Mouse (Mus musculus): ENCODE data around the gene Elf1. TPM values are rescaled to one million over a fixed set of nuclear protein-coding genes. Genes with fewer than 3 reads are reported as not detected.

The Elf1 gene
- polyA plus RNA-seq, 1 experiment = 3.6 TPM

- H3K4me3 ChIP-seq = no peak overlapping the region
- peaks cover 72% of the 10 kb centered on the region for H3K36me3 ChIP-seq (ENCODE audit: control insufficient read depth, insufficient read depth)
- H3K4me2 ChIP-seq (ENCODE audit: low read depth) = no peak overlapping the region
- no peak for TF ChIP-seq SRF (IDR thresholded peaks at IDR 0.05; ENCODE audit: control insufficient read depth, insufficient read length, low read depth)
- no peak for TF ChIP-seq TCF12 (IDR thresholded peaks at IDR 0.05; ENCODE audit: insufficient read depth, poor library complexity, severe bottlenecking)
- no peak for TF ChIP-seq POLR2A (IDR thresholded peaks at IDR 0.05; ENCODE audit: insufficient read length, low read depth)
- TF ChIP-seq POLR2AphosphoS2 (IDR thresholded peaks at IDR 0.05; ENCODE audit: insufficient read length, low read depth) = no peak
- no peak overlapping the region for H3ac ChIP-seq (ENCODE audit: control insufficient read depth, insufficient read length)
- no peaks in the 10 kb centered on the region for H3K27me3 ChIP-seq (ENCODE audit: control insufficient read depth, insufficient read depth, insufficient read length)
- no peaks in the 10 kb centered on the region for H3K79me2 ChIP-seq (ENCODE audit: control insufficient read depth, insufficient read depth)
Observed at GRCm38 (mm10) chr14:79606867-79607266, 125.9 kb downstream of the Elf1 start.

DNA sequence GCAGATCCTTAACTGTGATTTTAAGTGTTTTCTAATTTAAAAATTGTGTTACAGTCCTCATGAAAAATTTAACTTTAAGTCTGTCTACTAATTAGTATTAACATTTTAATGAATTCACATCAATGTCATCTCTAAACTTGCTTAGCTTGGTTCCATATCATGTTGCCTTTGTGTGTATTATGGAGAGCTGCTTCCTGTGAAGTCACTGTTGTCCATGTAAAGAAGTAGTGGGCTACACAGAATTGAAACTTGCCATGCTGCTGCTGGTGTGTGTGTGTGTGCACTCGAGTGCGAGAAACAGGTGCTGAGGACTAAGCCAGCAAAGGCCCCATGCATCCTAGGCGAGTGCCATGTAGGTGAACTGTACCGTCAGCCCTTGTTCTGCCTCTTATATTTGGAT is 126.4 kb downstream of the Elf1 start:
- H3ac ChIP-seq (ENCODE audit: control insufficient read depth, insufficient read length) = no peak overlapping the region
- no peaks in the 10 kb centered on the region for H3K27me3 ChIP-seq (ENCODE audit: control insufficient read depth, insufficient read depth, insufficient read length)
- H3K4me2 ChIP-seq (ENCODE audit: low read depth) = no peak overlapping the region
- H3K79me2 ChIP-seq (ENCODE audit: control insufficient read depth, insufficient read depth) = no peaks in the 10 kb centered on the region
- peaks cover 72% of the 10 kb centered on the region for H3K36me3 ChIP-seq (ENCODE audit: control insufficient read depth, insufficient read depth)
- no peak overlapping the region for H3K4me3 ChIP-seq
- TF ChIP-seq POLR2AphosphoS2 (IDR thresholded peaks at IDR 0.05; ENCODE audit: insufficient read length, low read depth) (no peak), POLR2A (IDR thresholded peaks at IDR 0.05; ENCODE audit: insufficient read length, low read depth) (no peak), MYOD1 (IDR thresholded peaks at IDR 0.05; ENCODE audit: control insufficient read depth in 1 of 3, insufficient read length in 2 of 3, low read depth in 2 of 3) (no peak), REST (IDR thresholded peaks at IDR 0.05; ENCODE audit: insufficient read depth, insufficient read length) (no peak), TCF12 (IDR thresholded peaks at IDR 0.05; ENCODE audit: insufficient read depth, poor library complexity, severe bottlenecking) (no peak), MYOG (IDR thresholded peaks at IDR 0.05; ENCODE audit: control insufficient read depth in 1 of 3, insufficient read depth in 1 of 3, insufficient read length in 2 of 3, low read depth in 2 of 3) (no peak), E2F4 (IDR thresholded peaks at IDR 0.05; ENCODE audit: insufficient read depth) (no peak), SRF (IDR thresholded peaks at IDR 0.05; ENCODE audit: control insufficient read depth, insufficient read length, low read depth) (no peak), TCF3 (IDR thresholded peaks at IDR 0.05; ENCODE audit: insufficient read length, low read depth) (no peak), CEBPB (IDR thresholded peaks at IDR 0.05; ENCODE audit: insufficient read depth, poor library complexity, severe bottlenecking) (no peak), MAX (IDR thresholded peaks at IDR 0.05; ENCODE audit: low read depth) (no peak), USF1 (IDR thresholded peaks at IDR 0.05; ENCODE audit: low read depth) (no peak)

GRCm38 (mm10) chr14:79608286-79608685 is 127.3 kb downstream of the Elf1 start:
- no peak overlapping the region for H3K4me3 ChIP-seq
- H3K79me2 ChIP-seq (ENCODE audit: control insufficient read depth, insufficient read depth) = no peaks in the 10 kb centered on the region

GRCm38 (mm10) chr14:79617121-79617828 is 136.3 kb downstream of the Elf1 start:
- peaks cover 35% of the 10 kb centered on the region for H3K36me3 ChIP-seq (ENCODE audit: control insufficient read depth, insufficient read depth)
- H3ac ChIP-seq (ENCODE audit: control insufficient read depth, insufficient read length) = no peak overlapping the region
- H3K4me2 ChIP-seq (ENCODE audit: low read depth) = no peak overlapping the region
- H3K27me3 ChIP-seq (ENCODE audit: control insufficient read depth, insufficient read depth, insufficient read length) = no peaks in the 10 kb centered on the region
- H3K79me2 ChIP-seq (ENCODE audit: control insufficient read depth, insufficient read depth) = no peaks in the 10 kb centered on the region
- no peak for TF ChIP-seq MYOG (IDR thresholded peaks at IDR 0.05; ENCODE audit: control insufficient read depth in 1 of 3, insufficient read depth in 1 of 3, insufficient read length in 2 of 3, low read depth in 2 of 3)
- TF ChIP-seq POLR2AphosphoS2 (IDR thresholded peaks at IDR 0.05; ENCODE audit: insufficient read length, low read depth) = no peak
- TF ChIP-seq TCF3 (IDR thresholded peaks at IDR 0.05; ENCODE audit: insufficient read length, low read depth) = no peak
- no peak for TF ChIP-seq MAX (IDR thresholded peaks at IDR 0.05; ENCODE audit: low read depth)
- no peak for TF ChIP-seq E2F4 (IDR thresholded peaks at IDR 0.05; ENCODE audit: insufficient read depth)
- no peak for TF ChIP-seq USF1 (IDR thresholded peaks at IDR 0.05; ENCODE audit: low read depth)
- no peak for TF ChIP-seq POLR2A (IDR thresholded peaks at IDR 0.05; ENCODE audit: insufficient read length, low read depth)
- no peak overlapping the region for H3K4me3 ChIP-seq

More at GRCm38 (mm10) chr14:79608286-79608685, 127.3 kb downstream of the Elf1 start:
- TF ChIP-seq MAX (IDR thresholded peaks at IDR 0.05; ENCODE audit: low read depth) (no peak), TCF3 (IDR thresholded peaks at IDR 0.05; ENCODE audit: insufficient read length, low read depth) (no peak), MYOG (IDR thresholded peaks at IDR 0.05; ENCODE audit: control insufficient read depth in 1 of 3, insufficient read depth in 1 of 3, insufficient read length in 2 of 3, low read depth in 2 of 3) (no peak), POLR2AphosphoS2 (IDR thresholded peaks at IDR 0.05; ENCODE audit: insufficient read length, low read depth) (no peak)
- peaks cover 65% of the 10 kb centered on the region for H3K36me3 ChIP-seq (ENCODE audit: control insufficient read depth, insufficient read depth)
- no peaks in the 10 kb centered on the region for H3K27me3 ChIP-seq (ENCODE audit: control insufficient read depth, insufficient read depth, insufficient read length)
- no peak overlapping the region for H3ac ChIP-seq (ENCODE audit: control insufficient read depth, insufficient read length)
- no peak overlapping the region for H3K4me2 ChIP-seq (ENCODE audit: low read depth)

DNA sequence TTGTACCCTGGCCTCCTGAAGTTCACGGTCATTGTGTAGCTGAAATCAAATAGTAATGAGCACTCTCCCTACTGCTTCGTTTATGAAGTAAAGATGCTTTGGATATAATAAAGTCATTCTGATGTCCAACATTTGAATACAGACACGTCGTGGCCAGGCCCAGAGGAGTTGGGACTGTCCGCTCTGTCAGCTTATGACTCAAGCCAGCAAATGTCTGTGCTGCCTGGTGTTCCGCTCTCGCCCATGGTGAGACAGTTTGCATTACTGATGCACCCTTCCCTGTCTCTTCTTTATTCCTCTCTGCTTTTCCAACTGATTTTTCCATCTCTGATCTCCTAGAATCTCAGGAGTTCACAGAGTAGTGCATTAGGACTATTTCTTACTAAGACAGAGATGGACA is 138.8 kb downstream of the Elf1 start:
- Histone ChIP-seq H3K36me3 (ENCODE audit: control insufficient read depth, insufficient read depth) (peaks cover 48% of the 10 kb centered on the region), H3K27me3 (ENCODE audit: control insufficient read depth, insufficient read depth, insufficient read length) (no peaks in the 10 kb centered on the region), H3K79me2 (ENCODE audit: control insufficient read depth, insufficient read depth) (no peaks in the 10 kb centered on the region), H3K4me3 (no peak overlapping the region), H3K4me2 (ENCODE audit: low read depth) (no peak overlapping the region), H3ac (ENCODE audit: control insufficient read depth, insufficient read length) (no peak overlapping the region)
- TF ChIP-seq CEBPB (IDR thresholded peaks at IDR 0.05; ENCODE audit: insufficient read depth, poor library complexity, severe bottlenecking) = no peak
- TF ChIP-seq POLR2A (IDR thresholded peaks at IDR 0.05; ENCODE audit: insufficient read length, low read depth) = no peak
- TF ChIP-seq TCF12 (IDR thresholded peaks at IDR 0.05; ENCODE audit: insufficient read depth, poor library complexity, severe bottlenecking) = no peak
- TF ChIP-seq MYOD1 (IDR thresholded peaks at IDR 0.05; ENCODE audit: control insufficient read depth in 1 of 3, insufficient read length in 2 of 3, low read depth in 2 of 3) = no peak
- TF ChIP-seq REST (IDR thresholded peaks at IDR 0.05; ENCODE audit: insufficient read depth, insufficient read length) = no peak
- TF ChIP-seq SRF (IDR thresholded peaks at IDR 0.05; ENCODE audit: control insufficient read depth, insufficient read length, low read depth) = no peak
- TF ChIP-seq E2F4 (IDR thresholded peaks at IDR 0.05; ENCODE audit: insufficient read depth) = no peak
- TF ChIP-seq USF1 (IDR thresholded peaks at IDR 0.05; ENCODE audit: low read depth) = no peak
- no peak for TF ChIP-seq MAX (IDR thresholded peaks at IDR 0.05; ENCODE audit: low read depth)
- no peak for TF ChIP-seq TCF3 (IDR thresholded peaks at IDR 0.05; ENCODE audit: insufficient read length, low read depth)
- no peak for TF ChIP-seq POLR2AphosphoS2 (IDR thresholded peaks at IDR 0.05; ENCODE audit: insufficient read length, low read depth)
- TF ChIP-seq MYOG (IDR thresholded peaks at IDR 0.05; ENCODE audit: control insufficient read depth in 1 of 3, insufficient read depth in 1 of 3, insufficient read length in 2 of 3, low read depth in 2 of 3) = no peak

All from myocyte (in vitro differentiated cells).